9 mouse cellular contexts compared by ENCODE assay signal in genomic region chr12:20815599-20815998, GRCm38 (mm10).
DNase-seq lines count a peak whose midpoint lies in the region; ATAC-seq and TF ChIP-seq lines count a peak whose summit lies in the region.
"Had no signal": no experiment of that assay in that cellular context is flagged by ENCODE, and none has a peak within 500 bp of the region (broad histone marks: within the 10 kb centered on the region; RNA-seq: fewer than 3 reads in every experiment).

No protein-coding gene starts in this region.

- H3K4me3 ChIP-seq in intestine, embryonic 15.5 days (replicated peaks), result peak overlapping the region; percentile 38
- H3K4me3 ChIP-seq in liver, embryonic 11.5 days (ENCODE audit: low read depth, low read length), result peak overlapping the region; percentile 55
- H3K4me3 ChIP-seq in midbrain, postnatal 0 days (ENCODE audit: low read depth, low read length), result peak overlapping the region; percentile 14
- H3K4me3 ChIP-seq: left cerebral cortex, adult 2 months had no signal

- no peaks in the 10 kb centered on the region for H3K4me1 ChIP-seq in intestine, embryonic 15.5 days (replicated peaks)
- no peaks in the 10 kb centered on the region for H3K4me1 ChIP-seq in liver, embryonic 11.5 days (replicated peaks; ENCODE audit: control insufficient read depth, insufficient read depth, low read length)
- no peaks in the 10 kb centered on the region for H3K4me1 ChIP-seq in midbrain, postnatal 0 days (ENCODE audit: insufficient read depth, low read length)

- no peaks in the 10 kb centered on the region for H3K27me3 ChIP-seq in intestine, embryonic 15.5 days (replicated peaks)
- H3K27me3 ChIP-seq in liver, embryonic 11.5 days (replicated peaks; ENCODE audit: control insufficient read depth, insufficient read depth, low read length), result no peaks in the 10 kb centered on the region
- H3K27me3 ChIP-seq in midbrain, postnatal 0 days (ENCODE audit: insufficient read depth, low read length), result no peaks in the 10 kb centered on the region

- DNase-seq in R1 (ENCODE audit: low read depth, low spot score), result peak; percentile 98
- peak; percentile 13 for DNase-seq in embryo, embryonic 10.5 days (ENCODE audit: low spot score)
- DNase-seq in heart, adult 18-20 months, result peak; percentile 56 to 83
- DNase-seq in liver, embryonic 11.5 days (ENCODE audit: low spot score), result peak; percentile 66
- peak; percentile 1 for DNase-seq in midbrain, postnatal 0 days (ENCODE audit: low spot score)
- peak; percentile 40 for DNase-seq in thymus, postnatal 14 days
- no peak for DNase-seq in natural killer cell, adult 2 months (ENCODE audit: low spot score in 2 of 2)

- H3K9ac ChIP-seq in intestine, embryonic 15.5 days, result 0 out of 2 replicates have a peak overlapping the region, but pooled peaks have one; percentile 29
- H3K9ac ChIP-seq in liver, embryonic 11.5 days (ENCODE audit: low read depth, low read length), result peak overlapping the region; percentile 70
- no peak overlapping the region for H3K9ac ChIP-seq in midbrain, postnatal 0 days (replicated peaks; ENCODE audit: low read length, poor library complexity, severe bottlenecking)

- H3K27ac ChIP-seq in intestine, embryonic 15.5 days, result peak overlapping the region; percentile 48; the same call in 1 of the 2 replicates
- H3K27ac ChIP-seq in liver, embryonic 11.5 days (ENCODE audit: low read depth, low read length), result peak overlapping the region; percentile 38; the same call in 1 of the 2 replicates
- no peak overlapping the region for H3K27ac ChIP-seq in midbrain, postnatal 0 days (ENCODE audit: low read depth, low read length)
- H3K27ac ChIP-seq: left cerebral cortex, adult 2 months had no signal

- H3K4me2 ChIP-seq in intestine, embryonic 15.5 days (replicated peaks), result peak overlapping the region; percentile 40
- H3K4me2 ChIP-seq in liver, embryonic 11.5 days, result peak overlapping the region; percentile 61
- H3K4me2 ChIP-seq in midbrain, postnatal 0 days (ENCODE audit: low read depth, low read length, poor library complexity, severe bottlenecking), result no peak overlapping the region

- peak; percentile 99 for ATAC-seq in intestine, embryonic 15.5 days
- peak; percentile 100 for ATAC-seq in liver, embryonic 11.5 days (replicated peaks; ENCODE audit: low FRiP score)
- ATAC-seq in midbrain, postnatal 0 days (ENCODE audit: low FRiP score), result no peak

- no peaks in the 10 kb centered on the region for H3K9me3 ChIP-seq in intestine, embryonic 15.5 days
- H3K9me3 ChIP-seq in liver, embryonic 11.5 days (ENCODE audit: control insufficient read depth, low read length), result peaks cover 9% of the 10 kb centered on the region
- peaks cover 33% of the 10 kb centered on the region for H3K9me3 ChIP-seq in midbrain, postnatal 0 days (ENCODE audit: low read length)

- no peak for TF ChIP-seq CTCF in midbrain, postnatal 0 days (IDR thresholded peaks at IDR 0.05)

- H3K36me3 ChIP-seq in intestine, embryonic 15.5 days, result no peaks in the 10 kb centered on the region
- no peaks in the 10 kb centered on the region for H3K36me3 ChIP-seq in liver, embryonic 11.5 days (ENCODE audit: control insufficient read depth, insufficient read depth, low read length)
- no peaks in the 10 kb centered on the region for H3K36me3 ChIP-seq in midbrain, postnatal 0 days (ENCODE audit: insufficient read depth, low read length)

- 9% methylated on average over 37 of the region's 38 CpGs for WGBS in intestine, embryonic 15.5 days
- 5% methylated on average over 33 of the region's 38 CpGs for WGBS in liver, embryonic 11.5 days
- 21% methylated on average over 28 of the region's 38 CpGs for WGBS in midbrain, postnatal 0 days

Comparison
In these comparisons a context has a peak if more than half of its experiments do, and no peak if none do; other contexts are left out.
1. DNase-seq: peak in R1 (single experiment), embryo, embryonic 10.5 days (single experiment), heart, adult 18-20 months (2 of 2), liver, embryonic 11.5 days (single experiment), midbrain, postnatal 0 days (single experiment) and thymus, postnatal 14 days (single experiment); none in natural killer cell, adult 2 months (0 of 2).
2. Peak in every context shown above with its lines, with median percentiles within 50 percentile points of each other: H3K4me3 ChIP-seq.